Mouse (Mus musculus) ES-E14 (cell line): ENCODE data around the gene Mettl17. TPM values are rescaled to one million over a fixed set of nuclear protein-coding genes. Genes with fewer than 3 reads are reported as not detected.

Source experiments
- DNase-seq: peaks from one replicate; pipeline ENCODE4 v3.0.0-alpha.2; 2013; ENCODE audit warnings: low read depth, low spot score
- H3K27ac ChIP-seq: 2 replicates; pipeline ENCODE4 v1.5.1; 2012; ENCODE audit warnings: low read depth, mild to moderate bottlenecking, low read length, moderate library complexity, mixed read lengths; ENCODE audit not compliant: poor library complexity, insufficient read depth, severe bottlenecking
- H3K36me3 ChIP-seq: 2 replicates; pipeline ENCODE4 v1.6.1; 2012; ENCODE audit warnings: mild to moderate bottlenecking, low read length, moderate library complexity, mixed read lengths; ENCODE audit not compliant: control insufficient read depth, poor library complexity, insufficient read depth, severe bottlenecking
- H3K4me1 ChIP-seq, 2 experiments: fragments of 150-350 bp in 1 of 2; sonication (generic) in 1 of 2; 2 replicates each; pipeline ENCODE4 v1.6.1; 2012; ENCODE audit warnings: low read length in 2 of 2, mild to moderate bottlenecking in 1 of 2, mixed read lengths in 1 of 2; ENCODE audit not compliant: control insufficient read depth in 2 of 2, insufficient read depth in 2 of 2, poor library complexity in 1 of 2
- H3K4me3 ChIP-seq, 2 experiments: fragments of 150-350 bp in 1 of 2; sonication (generic) in 1 of 2; 2 replicates each; pipeline ENCODE4 v1.5.1; 2012; ENCODE audit warnings: low read length in 2 of 2, low read depth in 1 of 2, mild to moderate bottlenecking in 1 of 2, mixed read lengths in 1 of 2; ENCODE audit not compliant: insufficient read depth in 1 of 2, poor library complexity in 1 of 2, severe bottlenecking in 1 of 2
- H3K9ac ChIP-seq: 2 replicates; pipeline ENCODE4 v1.6.1; 2012; ENCODE audit warnings: low read depth, mild to moderate bottlenecking, low read length, mixed read lengths; ENCODE audit not compliant: poor library complexity, insufficient read depth, severe bottlenecking
- H3K9me3 ChIP-seq: fragments of 150-350 bp; sonication (generic); 2 replicates; pipeline ENCODE4 v1.6.1; 2012; ENCODE audit warnings: low read depth, mild to moderate bottlenecking, low read length; ENCODE audit not compliant: control insufficient read depth, insufficient read depth
- CHD2 ChIP-seq: IDR thresholded peaks from 2 replicates; pipeline ENCODE4 v1.6.1; 2014; ENCODE audit warnings: mild to moderate bottlenecking, low read depth, low read length, inconsistent platforms
- HCFC1 ChIP-seq: IDR thresholded peaks from 2 replicates; pipeline ENCODE4 v1.6.1; 2012; ENCODE audit warnings: low read length, inconsistent platforms, borderline replicate concordance; ENCODE audit not compliant: insufficient read depth
- MAFK ChIP-seq: IDR thresholded peaks from 2 replicates; pipeline ENCODE4 v1.6.1; 2014; ENCODE audit warnings: mild to moderate bottlenecking, low read depth, low read length, inconsistent platforms; ENCODE audit not compliant: insufficient read depth
- ZC3H11A ChIP-seq: IDR thresholded peaks from 2 replicates; pipeline ENCODE4 v1.6.1; 2012; ENCODE audit warnings: low read depth, mild to moderate bottlenecking, inconsistent platforms, low read length, borderline replicate concordance
- ZNF384 ChIP-seq: IDR thresholded peaks from 2 replicates; pipeline ENCODE4 v1.6.1; 2012; ENCODE audit warnings: low read depth, low read length, inconsistent platforms
- in situ Hi-C, 2 experiments: fragments of 600-800 bp; cut with MboI; formaldehyde crosslinking; loops; one replicate each; pipeline ENCODE4 v1.15.1; 2025; ENCODE audit warnings: low sequenced_read_pairs in 2 of 2, inconsistent platforms in 1 of 2; ENCODE audit not compliant: unreplicated experiment in 2 of 2
- total RNA-seq: library from RNA; depleted of rRNA; stranded (reverse); fragments of 300-350 nt; gene quantifications from 2 replicates; pipeline ENCODE4 v1.2.3, GENCODE M21; 2012

Mettl17 gene
- total RNA-seq, 1 experiment, result 19.7 TPM

GRCm38 (mm10) chr14:51871741-51872140, 12.9 kb upstream of the Mettl17 start:
- no peak for DNase-seq
- Histone ChIP-seq H3K36me3 (no peaks in the 10 kb centered on the region), H3K27ac (no peak overlapping the region), H3K9me3 (no peaks in the 10 kb centered on the region), H3K4me1 (no peaks in the 10 kb centered on the region), H3K9ac (no peak overlapping the region), H3K4me3 (no peak overlapping the region)
- in situ Hi-C loops, result no loop called here
- no peak for TF ChIP-seq ZNF384
- TF ChIP-seq MAFK, result no peak

GRCm38 (mm10) chr14:51877517-51877916, 7.1 kb upstream of the Mettl17 start:
- Histone ChIP-seq H3K36me3 (no peaks in the 10 kb centered on the region), H3K9me3 (no peaks in the 10 kb centered on the region), H3K4me3 (no peak overlapping the region), H3K9ac (no peak overlapping the region), H3K27ac (no peak overlapping the region), H3K4me1 (no peaks in the 10 kb centered on the region)
- in situ Hi-C loops, result no loop called here
- TF ChIP-seq ZNF384 (no peak), HCFC1 (no peak), MAFK (no peak), ZC3H11A (no peak), CHD2 (no peak)
- DNase-seq, result no peak

GRCm38 (mm10) chr14:51883527-51884030, 1.1 kb upstream of the Mettl17 start:
- H3K9ac ChIP-seq, result no peak overlapping the region; the same call in 1 of the 2 replicates

GRCm38 (mm10) chr14:51884031-51884544, 554 bp upstream of the Mettl17 start:
- in situ Hi-C loops, result no loop called here
- Histone ChIP-seq H3K4me3 (peak overlapping the region; percentile 65 to 97), H3K9ac (peak overlapping the region; percentile 45), H3K4me1 (no peaks in the 10 kb centered on the region; a peak in 1 of 4 replicates), H3K27ac (peak overlapping the region; percentile 75), H3K36me3 (peaks cover 13% of the 10 kb centered on the region), H3K9me3 (no peaks in the 10 kb centered on the region)
- no peak for DNase-seq
- TF ChIP-seq CHD2 (no peak), ZC3H11A (no peak), ZNF384 (0 out of 2 replicates have a peak, but pooled peaks have one; percentile 25), HCFC1 (no peak), MAFK (no peak)

More at GRCm38 (mm10) chr14:51883527-51884030, 1.1 kb upstream of the Mettl17 start:
- in situ Hi-C loops, result no loop called here
- H3K27ac ChIP-seq, result no peak overlapping the region; the same call in 1 of the 2 replicates
- H3K36me3 ChIP-seq, result peaks cover 9% of the 10 kb centered on the region
- TF ChIP-seq CHD2 (no peak), ZC3H11A (no peak), HCFC1 (no peak), ZNF384 (peak; percentile 81), MAFK (no peak)
- DNase-seq, result peak; percentile 86
- H3K9me3 ChIP-seq, result no peaks in the 10 kb centered on the region
- H3K4me1 ChIP-seq, result no peaks in the 10 kb centered on the region; a peak in 1 of 4 replicates
- H3K4me3 ChIP-seq, result peak overlapping the region; percentile 65 to 97

- Histone ChIP-seq H3K4me3 (no peak overlapping the region), H3K4me1 (no peaks in the 10 kb centered on the region; a peak in 1 of 4 replicates), H3K27ac (no peak overlapping the region), H3K9ac (no peak overlapping the region), H3K36me3 (peaks cover 29% of the 10 kb centered on the region), H3K9me3 (no peaks in the 10 kb centered on the region)
- no peak for TF ChIP-seq CHD2
- TF ChIP-seq HCFC1, result no peak
- no peak for TF ChIP-seq ZNF384
- in situ Hi-C loops, result no loop called here
- DNase-seq, result no peak
These were observed 1.4 kb downstream of the Mettl17 start for GRCm38 (mm10) chr14:51886051-51886450.
